Comparison of ENCODE assay signal across 25 mouse cellular contexts in genomic region chr16:95902177-95902576, GRCm38 (mm10).
A peak's percentile ranks its signal among the peaks of the same experiment; 100 is the strongest.
DNase-seq lines count a peak whose midpoint lies in the region; ATAC-seq and TF ChIP-seq lines count a peak whose summit lies in the region.
"Had no signal": no experiment of that assay in that cellular context is flagged by ENCODE, and none has a peak within 500 bp of the region (broad histone marks: within the 10 kb centered on the region; RNA-seq: fewer than 3 reads in every experiment).

No protein-coding gene starts in this region.

- no peak overlapping the region for H3K4me2 ChIP-seq in CH12.LX (ENCODE audit: insufficient read depth, low read depth, poor library complexity, severe bottlenecking)
- no peak overlapping the region for H3K4me2 ChIP-seq in forebrain, embryonic 11.5 days (ENCODE audit: low read depth, low read length, severe bottlenecking)
- H3K4me2 ChIP-seq: heart, embryonic 11.5 days; heart, embryonic 15.5 days; hindbrain, embryonic 14.5 days; intestine, embryonic 15.5 days had no signal

- peak overlapping the region; percentile 77 for H3K27ac ChIP-seq in CH12.LX (ENCODE audit: insufficient read depth, low read depth)
- no peak overlapping the region for H3K27ac ChIP-seq in left cerebral cortex, adult 2 months
- no peak overlapping the region for H3K27ac ChIP-seq in forebrain, embryonic 11.5 days (ENCODE audit: low read depth, low read length)
- H3K27ac ChIP-seq: forebrain, embryonic 10.5 days; gastrocnemius, adult 2 months; heart, embryonic 15.5 days; hindbrain, embryonic 14.5 days; hindbrain, postnatal 0 days; intestine, embryonic 15.5 days had no signal

- no peaks in the 10 kb centered on the region for H3K9me3 ChIP-seq in CH12.LX (replicated peaks; ENCODE audit: low read length)
- no peaks in the 10 kb centered on the region for H3K9me3 ChIP-seq in forebrain, embryonic 11.5 days (ENCODE audit: control insufficient read depth, low read length)
- H3K9me3 ChIP-seq: forebrain, embryonic 10.5 days; heart, embryonic 15.5 days; intestine, embryonic 15.5 days had no signal

- in situ Hi-C loops in CH12.LX (cut with MboI; ENCODE audit: low pct_ligation_motif_present, low pct_unique_long_range_greater_than_20kb, low sequenced_read_pairs): no loop called here

- intact Hi-C loops in left cerebral cortex, adult 2 months (cut with DNase I): no loop called here

- H3K79me2 ChIP-seq in CH12.LX (replicated peaks; ENCODE audit: control insufficient read depth, extremely low read depth, insufficient read depth, poor library complexity, severe bottlenecking): no peaks in the 10 kb centered on the region

- no peaks in the 10 kb centered on the region for H3K27me3 ChIP-seq in CH12.LX (replicated peaks)
- H3K27me3 ChIP-seq in splenic B cell, adult 2 months (ENCODE audit: control insufficient read depth, insufficient read depth, low read length, poor library complexity, severe bottlenecking): no peaks in the 10 kb centered on the region; the same call in 1 of the 2 replicates
- H3K27me3 ChIP-seq in forebrain, embryonic 11.5 days (ENCODE audit: control insufficient read depth, insufficient read depth, low read length): no peaks in the 10 kb centered on the region
- H3K27me3 ChIP-seq: heart, embryonic 15.5 days; intestine, embryonic 15.5 days had no signal

- peak; percentile 2 for DNase-seq in lung, adult 2 months
- no peak for DNase-seq in lung, postnatal 36 days
- DNase-seq in CD4-positive helper T cell, adult 2 months (ENCODE audit: low read depth, low spot score): peak; percentile 14
- peak; percentile 84 for DNase-seq in CH12.LX (ENCODE audit: extremely low read depth)
- peak; percentile 18 for DNase-seq in splenic B cell, adult 2 months (ENCODE audit: low read depth, low spot score)
- DNase-seq in left cerebral cortex, adult 2 months (ENCODE audit: extremely low spot score in 1 of 2, low spot score in 2 of 2): no peak
- DNase-seq in forebrain, embryonic 11.5 days (ENCODE audit: low spot score): no peak
- DNase-seq: adrenal gland, adult 8-10 months; adrenal gland, postnatal 25 days; cerebellum, adult 11-12 months; cerebellum, adult 8-10 months; cerebellum, postnatal 10 days; forebrain, postnatal 0 days; gastrocnemius, adult 2 months; gastrocnemius, postnatal 14 days; heart, postnatal 10 days; heart, postnatal 36 days had no signal

- TF ChIP-seq RAD21 in CH12.LX (IDR thresholded peaks at IDR 0.05; ENCODE audit: low read depth, low read length): no peak; the same call in 1 of the 2 replicates

- no peak overlapping the region for H3K9ac ChIP-seq in CH12.LX (ENCODE audit: insufficient read depth, low read depth)
- H3K9ac ChIP-seq in forebrain, embryonic 11.5 days (ENCODE audit: low read length): no peak overlapping the region
- H3K9ac ChIP-seq: forebrain, postnatal 0 days; heart, embryonic 15.5 days; hindbrain, embryonic 14.5 days; intestine, embryonic 15.5 days had no signal

- dilution Hi-C loops in CH12.LX (cut with MboI; ENCODE audit: extremely low pct_ligation_motif_present, extremely low pct_unique_long_range_greater_than_20kb, low sequenced_read_pairs): no loop called here

- peak; percentile 87 for TF ChIP-seq EP300 in CH12.LX (IDR thresholded peaks at IDR 0.05; ENCODE audit: low read length)

- no peaks in the 10 kb centered on the region for H3K36me3 ChIP-seq in CH12.LX (replicated peaks in 1 of 2; ENCODE audit: control insufficient read depth in 1 of 2, insufficient read depth in 1 of 2, low read length in 1 of 2)
- no peaks in the 10 kb centered on the region for H3K36me3 ChIP-seq in splenic B cell, adult 2 months (ENCODE audit: control insufficient read depth, insufficient read depth, low read length, poor library complexity, severe bottlenecking)
- H3K36me3 ChIP-seq in forebrain, embryonic 11.5 days (ENCODE audit: control insufficient read depth, insufficient read depth, low read length): no peaks in the 10 kb centered on the region
- H3K36me3 ChIP-seq: forebrain, embryonic 10.5 days; heart, embryonic 15.5 days; intestine, embryonic 15.5 days had no signal

- WGBS in lung, adult 2 months: 83% methylated on average over 1 of the region's 1 CpGs
- WGBS in forebrain, embryonic 11.5 days: 82% methylated on average over 1 of the region's 1 CpGs

- H3K4me3 ChIP-seq in lung, adult 2 months (replicated peaks; ENCODE audit: extremely low read depth, low read depth, low read length): no peak overlapping the region
- H3K4me3 ChIP-seq in CH12.LX (replicated peaks in 1 of 3; ENCODE audit: low read depth in 2 of 3, low read length in 2 of 3, poor library complexity in 1 of 3): peak overlapping the region in 1 of 3 experiments; percentile 49
- no peak overlapping the region for H3K4me3 ChIP-seq in left cerebral cortex, adult 2 months
- H3K4me3 ChIP-seq in forebrain, embryonic 11.5 days (ENCODE audit: low read depth, low read length): no peak overlapping the region
- H3K4me3 ChIP-seq: forebrain, embryonic 10.5 days; gastrocnemius, adult 2 months; heart, embryonic 15.5 days; intestine, embryonic 15.5 days had no signal

- TF ChIP-seq CTCF in lung, adult 2 months (IDR thresholded peaks at IDR 0.05; ENCODE audit: insufficient read depth, low read length): no peak
- no peak for TF ChIP-seq CTCF in CH12.LX (conservative IDR thresholded peaks at IDR 0.05 in 1 of 2, IDR thresholded peaks at IDR 0.05 in 1 of 2; ENCODE audit: low read depth in 2 of 2, low read length in 2 of 2)
- TF ChIP-seq CTCF in left cerebral cortex, adult 2 months (IDR thresholded peaks at IDR 0.05): no peak

- no peak for ATAC-seq in forebrain, embryonic 11.5 days (replicated peaks; ENCODE audit: low FRiP score)
- ATAC-seq: activated CD4-positive, CD25-positive, alpha-beta regulatory T cell, adult 4 months; forebrain, embryonic 14.5 days; forebrain, postnatal 0 days; hindbrain, postnatal 0 days; intestine, embryonic 15.5 days had no signal

- TF ChIP-seq POLR2A in lung, adult 2 months (IDR thresholded peaks at IDR 0.05; ENCODE audit: borderline replicate concordance, extremely low read depth, low read depth, low read length): no peak
- TF ChIP-seq POLR2A in CH12.LX (IDR thresholded peaks at IDR 0.05; ENCODE audit: low read depth, low read length): no peak

- peaks cover 3% of the 10 kb centered on the region; the same call in 1 of the 2 replicates for H3K4me1 ChIP-seq in lung, adult 2 months (ENCODE audit: control insufficient read depth, insufficient read depth, low read length)
- H3K4me1 ChIP-seq in CH12.LX (ENCODE audit: control insufficient read depth in 1 of 2, insufficient read depth in 2 of 2): peaks cover 54 to 64% of the 10 kb centered on the region in 2 experiments
- H3K4me1 ChIP-seq in forebrain, embryonic 11.5 days (replicated peaks; ENCODE audit: control insufficient read depth, insufficient read depth, low read length): no peaks in the 10 kb centered on the region
- H3K4me1 ChIP-seq: forebrain, embryonic 10.5 days; heart, embryonic 15.5 days; intestine, embryonic 15.5 days had no signal

TF ChIP-seq in CH12.LX, 34 proteins besides CTCF, POLR2A, EP300 and RAD21 (continues in another document):
- TF ChIP-seq POLR2AphosphoS2 (IDR thresholded peaks at IDR 0.05; ENCODE audit: low read depth, low read length) (no peak), USF1 (IDR thresholded peaks at IDR 0.05; ENCODE audit: low read depth, low read length) (peak; percentile 76), NRF1 (IDR thresholded peaks at IDR 0.05; ENCODE audit: low read depth, low read length) (no peak), ZKSCAN1 (IDR thresholded peaks at IDR 0.05; ENCODE audit: borderline replicate concordance, low read depth, low read length) (no peak), BHLHE40 (IDR thresholded peaks at IDR 0.05; ENCODE audit: low read depth, low read length) (peak; percentile 78), ZNF384 (IDR thresholded peaks at IDR 0.05; ENCODE audit: low read depth, low read length) (0 out of 2 replicates have a peak, but pooled peaks have one; percentile 22), PAX5 (IDR thresholded peaks at IDR 0.05; ENCODE audit: low read length) (no peak), ELF1 (IDR thresholded peaks at IDR 0.05; ENCODE audit: low read depth, low read length) (peak; percentile 87), ZC3H11A (IDR thresholded peaks at IDR 0.05; ENCODE audit: low read depth, low read length) (no peak), RCOR1 (conservative IDR thresholded peaks at IDR 0.05; ENCODE audit: low read depth, low read length) (0 out of 2 replicates have a peak, but pooled peaks have one; percentile 66), SMC3 (IDR thresholded peaks at IDR 0.05; ENCODE audit: low read depth, low read length) (no peak), MXI1 (IDR thresholded peaks at IDR 0.05; ENCODE audit: low read depth, low read length) (peak; percentile 64; the same call in 1 of the 2 replicates), HCFC1 (IDR thresholded peaks at IDR 0.05; ENCODE audit: low read depth, low read length) (peak; percentile 51; the same call in 1 of the 2 replicates), NELFE (IDR thresholded peaks at IDR 0.05; ENCODE audit: low read depth, low read length) (no peak), MAFK (IDR thresholded peaks at IDR 0.05; ENCODE audit: insufficient replicate concordance, low read length) (peak; percentile 74; the same call in 1 of the 2 replicates), CHD2 (IDR thresholded peaks at IDR 0.05; ENCODE audit: low read length) (peak; percentile 53; the same call in 1 of the 2 replicates), CHD1 (IDR thresholded peaks at IDR 0.05; ENCODE audit: low read depth, low read length) (0 out of 2 replicates have a peak, but pooled peaks have one; percentile 28), JUND (conservative IDR thresholded peaks at IDR 0.05; ENCODE audit: low read depth, low read length) (peak; percentile 66), TCF12 (IDR thresholded peaks at IDR 0.05; ENCODE audit: low read depth, low read length) (peak; percentile 50; the same call in 1 of the 2 replicates), JUN (IDR thresholded peaks at IDR 0.05; ENCODE audit: insufficient read depth, low read depth, low read length) (peak; percentile 62), MEF2A (IDR thresholded peaks at IDR 0.05; ENCODE audit: borderline replicate concordance, low read depth, low read length) (peak; percentile 78), MYC (IDR thresholded peaks at IDR 0.05; ENCODE audit: low read depth, low read length) (peak; percentile 93), GABPA (IDR thresholded peaks at IDR 0.05; ENCODE audit: insufficient replicate concordance, low read depth, low read length) (no peak), SIN3A (IDR thresholded peaks at IDR 0.05; ENCODE audit: low read length) (peak; percentile 69), ETS1 (conservative IDR thresholded peaks at IDR 0.05; ENCODE audit: low read depth, low read length) (peak; percentile 89), IRF4 (IDR thresholded peaks at IDR 0.05; ENCODE audit: low read depth, low read length) (peak; percentile 58; the same call in 1 of the 2 replicates), MAX (IDR thresholded peaks at IDR 0.05; ENCODE audit: low read length) (peak; percentile 93), E2F4 (IDR thresholded peaks at IDR 0.05; ENCODE audit: insufficient replicate concordance, low read depth, low read length) (no peak), ZMIZ1 (IDR thresholded peaks at IDR 0.05; ENCODE audit: low read depth, low read length) (no peak)

Comparison
In these comparisons a context has a peak if more than half of its experiments do, and no peak if none do; other contexts are left out.
1. DNase-seq: peak in lung, adult 2 months (single experiment), CD4-positive helper T cell, adult 2 months (single experiment), CH12.LX (single experiment) and splenic B cell, adult 2 months (single experiment); none in lung, postnatal 36 days (single experiment), left cerebral cortex, adult 2 months (0 of 2) and forebrain, embryonic 11.5 days (single experiment).